Mouse (Mus musculus) lung, postnatal 0 days (tissue): ENCODE data around the gene Tmem219.

ENCODE experiments used
- CTCF ChIP-seq: IDR thresholded peaks from 2 replicates; pipeline ENCODE4 v1.5.1; 2016; ENCODE audit warnings: antibody characterized with exemption, mild to moderate bottlenecking
- EP300 ChIP-seq: IDR thresholded peaks from 2 replicates; pipeline ENCODE4 v1.6.1; 2016; ENCODE audit warnings: antibody characterized with exemption, mild to moderate bottlenecking, control low read depth

DNA sequence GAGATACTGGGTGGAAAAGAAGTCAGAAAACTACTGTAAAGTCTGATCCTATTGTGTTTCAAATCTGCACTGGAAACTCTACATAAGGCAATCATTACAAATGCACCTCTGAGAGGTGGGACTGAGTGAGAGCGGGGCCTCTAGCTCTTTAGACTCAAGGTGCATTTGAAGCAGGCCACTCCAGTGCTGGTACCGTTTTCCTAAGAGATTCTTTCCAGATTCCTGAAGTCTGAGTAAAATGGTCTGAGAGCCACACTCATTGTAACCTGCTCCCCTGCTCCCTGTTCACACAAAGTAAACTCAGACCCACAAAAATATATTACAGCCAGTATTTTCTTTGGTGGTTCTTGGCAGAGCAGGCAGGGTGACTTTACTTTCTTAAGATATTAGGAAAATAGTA lies 55.2 kb downstream of the Tmem219 start:
- TF ChIP-seq CTCF (no peak), EP300 (peak; percentile 73)
